Mouse (Mus musculus) heart, postnatal 0 days (tissue): ENCODE measurements around the gene Zfp472. TPM values are rescaled to one million over a fixed set of nuclear protein-coding genes. Genes with fewer than 3 reads are reported as not detected.

ENCODE experiments used
- ATAC-seq: fragments of 200-750 bp; cut with Nextera tagmentation; 2 replicates; pipeline ENCODE4 v1.8.0; 2017; ENCODE audit warnings: low read depth, moderate number of reproducible peaks, moderate library complexity; ENCODE audit not compliant: insufficient read depth
- DNase-seq: peaks from one replicate; pipeline ENCODE4 v3.0.0-alpha.2; 2016; ENCODE audit warnings: low spot score
- H3K27ac ChIP-seq: fragments of 300-500 bp; sonication (generic); 2 replicates; pipeline ENCODE4 v1.5.1; 2014; ENCODE audit warnings: low read depth, mild to moderate bottlenecking
- H3K27me3 ChIP-seq: fragments of 300-500 bp; sonication (generic); 2 replicates; pipeline ENCODE4 v1.6.1; 2014; ENCODE audit warnings: low read length, mixed read lengths; ENCODE audit not compliant: control insufficient read depth, insufficient read depth
- H3K36me3 ChIP-seq: fragments of 300-500 bp; sonication (generic); replicated peaks from 2 replicates; pipeline ENCODE4 v1.6.1; 2014; ENCODE audit warnings: low read length, mixed read lengths; ENCODE audit not compliant: control insufficient read depth, insufficient read depth
- H3K4me1 ChIP-seq: fragments of 300-500 bp; sonication (generic); 2 replicates; pipeline ENCODE4 v1.6.1; 2014; ENCODE audit warnings: antibody characterized with exemption; ENCODE audit not compliant: control insufficient read depth, insufficient read depth
- H3K4me2 ChIP-seq: fragments of 300-500 bp; sonication (generic); 2 replicates; pipeline ENCODE4 v1.6.1; 2014; ENCODE audit warnings: low read depth, mild to moderate bottlenecking, low read length, moderate library complexity
- H3K4me3 ChIP-seq: fragments of 300-500 bp; sonication (generic); 2 replicates; pipeline ENCODE4 v1.5.1; 2014; ENCODE audit warnings: low read depth, low read length
- H3K9ac ChIP-seq: fragments of 300-500 bp; sonication (generic); replicated peaks from 2 replicates; pipeline ENCODE4 v1.6.1; 2014; ENCODE audit warnings: low read depth, low read length, mixed read lengths
- H3K9me3 ChIP-seq: fragments of 300-500 bp; sonication (generic); replicated peaks from 2 replicates; pipeline ENCODE4 v1.6.1; 2016; ENCODE audit warnings: low read length; ENCODE audit not compliant: control insufficient read depth
- CTCF ChIP-seq: IDR thresholded peaks from 2 replicates; pipeline ENCODE4 v1.5.1; 2016; ENCODE audit warnings: antibody characterized with exemption, control low read depth, low read depth
- EP300 ChIP-seq: IDR thresholded peaks from 2 replicates; pipeline ENCODE4 v1.6.1; 2016; ENCODE audit warnings: antibody characterized with exemption, low read depth
- WGBS: fragments of 180-500 bp; shearing (Covaris S2); extraction: QIAGEN DNeasy Blood & Tissue Kit; methylation state at CpG from one replicate; pipeline ENCODE4 v1.1.7; 2014; 5-methylcytosine and 5-hydroxymethylcytosine counted together
- polyA plus RNA-seq: library from polyadenylated mRNA; unstranded; fragments of >200 nt; fragmentation: Nextera tagmentation; extraction: Ambion mirVana; gene quantifications from 2 replicates; pipeline ENCODE4 v1.2.1, GENCODE M21; 2015
- total RNA-seq: library from RNA; depleted of rRNA; stranded (reverse); fragments of >200 nt; gene quantifications from 2 replicates; pipeline ENCODE4 v1.2.3, GENCODE M21; 2014; ENCODE audit warnings: low replicate concordance

Zfp472 gene
- total and polyA plus RNA-seq, 2 experiments from 2014 or later = 3.5 TPM

GRCm38 (mm10) chr17:32924658-32925312 lies 40.8 kb upstream of the Zfp472 start:
- 15% methylated on average over 32 of the region's 32 CpGs for WGBS
- Histone ChIP-seq H3K36me3 (no peaks in the 10 kb centered on the region), H3K27me3 (no peaks in the 10 kb centered on the region), H3K27ac (peak overlapping the region; percentile 67), H3K9ac (peak overlapping the region; percentile 71), H3K9me3 (no peaks in the 10 kb centered on the region; the same call in 1 of the 2 replicates), H3K4me1 (peaks cover 3% of the 10 kb centered on the region), H3K4me3 (peak overlapping the region; percentile 61), H3K4me2 (peak overlapping the region; percentile 89)
- ATAC-seq = peak; percentile 96
- TF ChIP-seq EP300 (no peak), CTCF (no peak)
- peak; percentile 82 for DNase-seq

GRCm38 (mm10) chr17:32927803-32928202 lies 37.8 kb upstream of the Zfp472 start:
- ATAC-seq (no peak), DNase-seq (no peak)
- H3K4me3 ChIP-seq = no peak overlapping the region

GRCm38 (mm10) chr17:32939831-32940230 lies 25.8 kb upstream of the Zfp472 start:
- 71% methylated on average over 4 of the region's 4 CpGs for WGBS
- H3K9ac ChIP-seq = no peak overlapping the region
- H3K4me3 ChIP-seq = no peak overlapping the region
- H3K9me3 ChIP-seq = no peaks in the 10 kb centered on the region
- H3K27me3 ChIP-seq = no peaks in the 10 kb centered on the region
- H3K4me2 ChIP-seq = no peak overlapping the region
- H3K36me3 ChIP-seq = no peaks in the 10 kb centered on the region
- no peak for TF ChIP-seq EP300
- no peak for TF ChIP-seq CTCF
- no peak overlapping the region for H3K27ac ChIP-seq
- H3K4me1 ChIP-seq = no peaks in the 10 kb centered on the region
- DNase-seq = no peak
- no peak for ATAC-seq

More at GRCm38 (mm10) chr17:32927803-32928202, 37.8 kb upstream of the Zfp472 start:
- TF ChIP-seq CTCF (no peak), EP300 (no peak)
- no peak overlapping the region for H3K9ac ChIP-seq
- 65% methylated on average over 5 of the region's 5 CpGs for WGBS
- H3K4me2 ChIP-seq = no peak overlapping the region
- peaks cover 3% of the 10 kb centered on the region for H3K4me1 ChIP-seq
- H3K36me3 ChIP-seq = no peaks in the 10 kb centered on the region
- no peaks in the 10 kb centered on the region for H3K27me3 ChIP-seq
- no peaks in the 10 kb centered on the region for H3K9me3 ChIP-seq
- no peak overlapping the region for H3K27ac ChIP-seq

- no peak overlapping the region for H3K4me2 ChIP-seq
- WGBS = 83% methylated on average over 3 of the region's 3 CpGs
- DNase-seq = no peak
These were observed 22.0 kb upstream of the Zfp472 start for GRCm38 (mm10) chr17:32943661-32944060.

GRCm38 (mm10) chr17:32944402-32945035 lies 21.1 kb upstream of the Zfp472 start:
- Histone ChIP-seq H3K4me3 (no peak overlapping the region), H3K4me2 (no peak overlapping the region), H3K27ac (no peak overlapping the region), H3K27me3 (no peaks in the 10 kb centered on the region), H3K36me3 (no peaks in the 10 kb centered on the region), H3K4me1 (peaks cover 18% of the 10 kb centered on the region), H3K9me3 (no peaks in the 10 kb centered on the region), H3K9ac (no peak overlapping the region)
- ATAC-seq (no peak), DNase-seq (no peak)
- WGBS = 58% methylated on average over 3 of the region's 3 CpGs
- no peak for TF ChIP-seq EP300
- TF ChIP-seq CTCF = 0 out of 2 replicates have a peak, but pooled peaks have one; percentile 13

More at GRCm38 (mm10) chr17:32943661-32944060, 22.0 kb upstream of the Zfp472 start:
- TF ChIP-seq CTCF (no peak), EP300 (no peak)
- H3K9me3 ChIP-seq = no peaks in the 10 kb centered on the region
- no peak for ATAC-seq
- no peaks in the 10 kb centered on the region for H3K27me3 ChIP-seq
- H3K4me3 ChIP-seq = no peak overlapping the region
- H3K36me3 ChIP-seq = no peaks in the 10 kb centered on the region
- H3K27ac ChIP-seq = no peak overlapping the region
- H3K9ac ChIP-seq = no peak overlapping the region
- peaks cover 18% of the 10 kb centered on the region for H3K4me1 ChIP-seq
